Mouse (Mus musculus) CD4-positive naive resting alpha-beta T cell, adult 57 days (primary cell): ENCODE measurements around the gene Aldh3b2. TPM values are rescaled to one million over a fixed set of nuclear protein-coding genes. Genes with fewer than 3 reads are reported as not detected.

Source experiments
- total RNA-seq: library from RNA; stranded (reverse); gene quantifications from one replicate; pipeline ENCODE4 v1.2.4, GENCODE M21; 2023

Aldh3b2 gene
- not detected for total RNA-seq

DNA sequence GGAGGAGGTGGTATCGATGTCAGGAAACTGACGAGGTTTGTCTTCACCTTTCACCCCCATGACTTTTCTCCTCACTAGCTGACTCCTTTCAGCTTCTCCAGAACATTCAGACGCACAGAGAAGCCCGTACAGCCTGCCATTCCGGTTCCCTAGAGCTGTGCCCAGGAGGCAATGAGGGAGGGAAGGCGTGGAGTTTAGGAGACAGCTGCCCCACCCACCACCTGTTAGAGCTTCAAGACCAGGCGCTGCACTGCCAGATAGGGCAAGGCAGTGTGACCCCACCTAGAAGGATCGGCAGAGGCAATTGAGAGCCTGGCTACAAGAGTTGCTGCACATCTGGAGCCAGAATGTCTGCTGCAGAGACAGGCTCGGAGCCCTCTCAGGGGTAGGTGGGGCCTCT, at the start of gene Aldh3b2:
Gene Aldh3b2, plus strand, starts transcription at position 100 of the 400 bp plus-strand sequence.

GRCm38 (mm10) chr19:3929211-3929941, 42.8 kb upstream of the Aldh3b2 start, which contains the start of gene Aldh3b1:
TSS of gene Aldh3b1 (minus strand) at chr19:3929808.

DNA sequence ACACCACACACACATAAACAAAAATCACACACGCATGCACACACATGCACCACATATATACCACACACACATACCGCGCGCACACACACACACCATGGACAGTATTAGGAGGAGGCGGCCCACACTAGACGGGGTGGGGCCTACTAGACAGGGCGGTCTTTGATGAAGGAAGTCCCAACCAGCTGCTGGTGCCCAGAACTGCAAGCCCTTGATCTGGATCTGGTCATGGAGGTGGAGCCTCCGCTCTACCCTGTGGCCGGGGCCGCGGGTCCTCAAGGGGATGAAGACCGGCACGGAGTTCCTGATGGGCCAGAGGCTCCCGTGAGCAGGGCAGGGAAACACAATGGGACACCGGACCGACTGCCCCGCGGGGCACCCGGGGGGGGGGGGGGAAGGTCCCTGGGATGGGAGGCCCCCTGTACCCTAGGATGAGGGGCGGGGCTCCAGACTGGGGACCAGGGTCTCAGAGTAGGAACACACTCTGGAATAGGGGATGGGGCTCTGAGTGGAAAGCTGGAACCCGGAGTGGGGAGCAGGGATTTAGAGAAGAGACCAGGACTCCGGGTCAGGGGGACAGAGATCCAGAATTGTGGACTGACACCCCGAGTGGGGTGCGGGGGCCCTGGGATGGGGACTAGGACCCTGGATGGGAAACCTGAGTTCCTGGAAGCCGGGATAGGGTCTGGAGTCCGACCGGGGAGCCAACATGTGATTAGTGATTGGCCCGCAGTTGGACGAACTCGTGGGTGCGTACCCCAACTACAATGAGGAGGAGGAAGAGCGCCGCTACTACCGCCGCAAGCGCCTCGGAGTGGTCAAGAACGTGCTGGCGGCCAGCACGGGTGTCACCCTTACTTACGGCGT, 36.9 kb upstream of the Aldh3b2 start, which contains the start of gene Unc93b1:
Gene Unc93b1, plus strand, starts transcription at position 155 of the 864 bp plus-strand sequence.

DNA sequence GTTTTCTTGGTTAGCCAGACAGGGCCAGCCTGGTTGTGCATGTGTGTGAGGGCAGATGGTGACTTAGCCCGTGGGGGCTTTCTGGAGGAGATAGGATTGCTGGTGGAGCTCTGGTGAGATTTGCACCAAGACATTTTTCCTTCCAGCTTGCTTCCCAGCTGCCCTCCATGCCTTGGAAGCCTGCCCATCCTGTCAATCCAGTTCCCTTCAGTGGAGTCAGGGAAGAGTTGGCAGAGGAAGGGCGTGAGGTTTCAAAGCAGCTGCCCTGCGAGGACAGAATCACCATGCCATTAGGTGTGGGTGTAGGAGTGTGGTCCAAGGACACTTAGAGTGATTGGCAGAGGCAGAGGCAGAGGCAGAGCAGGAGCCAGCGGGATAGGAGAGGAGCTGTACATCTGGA, 13.7 kb upstream of the Aldh3b2 start, which contains the start of gene Aldh3b3:
Gene Aldh3b3, plus strand, starts transcription at position 176 of the 400 bp plus-strand sequence.

GRCm38 (mm10) chr19:3986334-3986733, 14.2 kb downstream of the Aldh3b2 start, which contains the start of gene Acy3:
TSS of gene Acy3 (plus strand) at chr19:3986570.

GRCm38 (mm10) chr19:3992416-3992815, 20.3 kb downstream of the Aldh3b2 start, which contains the start of gene Tbx10:
TSS of gene Tbx10 (plus strand) at chr19:3992752.

GRCm38 (mm10) chr19:4000119-4000900, 28.2 kb downstream of the Aldh3b2 start, which contains the start of the genes Nudt8 and Gm49405:
TSS of gene Nudt8 (plus strand) at chr19:4000580.
TSS of gene Gm49405 (plus strand) at chr19:4000626.

DNA sequence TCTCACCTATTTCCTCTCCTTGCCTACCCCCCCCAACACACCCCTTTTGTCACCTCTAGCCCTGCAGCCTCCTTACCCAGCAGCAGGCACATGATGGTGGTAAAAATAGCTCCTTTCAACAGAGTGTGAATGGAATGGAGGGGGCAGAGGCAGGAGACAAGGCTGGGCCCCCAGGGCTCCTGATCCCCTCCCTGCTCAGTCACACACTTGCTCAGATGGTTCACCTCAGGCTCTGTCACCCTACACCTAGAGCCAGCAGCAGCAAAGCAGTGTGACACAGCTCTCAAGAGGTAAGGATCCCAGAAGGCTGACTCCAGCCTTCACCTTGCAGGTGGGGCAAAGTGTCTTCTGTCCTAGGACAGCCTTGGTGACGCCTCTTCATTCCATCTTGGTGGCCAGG, 31.0 kb downstream of the Aldh3b2 start, which contains the start of gene Doc2g:
Gene Doc2g, plus strand, starts transcription at position 202 of the 400 bp plus-strand sequence.

DNA sequence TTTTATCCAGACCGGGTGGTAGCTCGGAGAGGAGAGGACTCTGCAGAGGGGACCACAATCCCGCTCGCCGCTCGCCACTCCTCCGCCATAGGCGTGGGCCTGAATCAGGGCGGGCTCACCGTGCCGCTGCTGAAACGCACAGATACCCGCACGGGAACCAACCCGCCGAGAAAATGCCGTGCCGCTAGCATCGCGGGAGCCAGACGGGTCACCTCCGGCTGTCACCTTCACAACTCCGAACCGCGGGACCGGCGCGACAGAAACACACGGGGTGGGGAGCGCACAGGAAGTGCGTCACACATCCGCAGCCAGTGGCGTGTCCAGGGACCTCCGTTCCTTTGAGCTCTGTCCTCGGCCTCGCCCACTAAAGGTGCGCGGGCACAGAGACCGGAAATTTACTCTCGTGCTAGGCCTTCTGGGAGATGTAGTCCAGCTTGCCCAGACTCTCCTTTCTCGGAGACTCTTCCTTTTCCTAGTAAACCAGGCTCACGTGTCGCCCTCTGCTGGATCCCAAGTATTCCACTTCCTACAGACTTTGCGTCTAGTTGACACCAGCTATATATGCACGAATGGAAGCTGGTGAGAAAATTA, 40.4 kb downstream of the Aldh3b2 start, which contains the start of gene Ndufv1:
Gene Ndufv1, minus strand, starts transcription at position 375 of the 591 bp plus-strand sequence.

Other genes starting within 250 kb of the Aldh3b2 start
- gene Kmt5b, start 204.9 kb upstream of the Aldh3b2 start, total RNA-seq, result 169 TPM
- gene Chka, start 120.6 kb upstream of the Aldh3b2 start, total RNA-seq, result 62.4 TPM
- gene Tcirg1, start 65.2 kb upstream of the Aldh3b2 start, total RNA-seq, result 58.1 TPM
- 53.0 TPM for gene Ndufs8, start 59.6 kb upstream of the Aldh3b2 start, total RNA-seq
- gene Aldh3b1, start 42.5 kb upstream of the Aldh3b2 start, total RNA-seq, result 0.86 TPM
- 27.8 TPM for gene Unc93b1, start 37.1 kb upstream of the Aldh3b2 start, total RNA-seq
- not detected for gene Aldh3b3, start 13.7 kb upstream of the Aldh3b2 start, total RNA-seq
- gene Acy3, start 14.2 kb downstream of the Aldh3b2 start, total RNA-seq, result not detected
- gene Tbx10, start 20.4 kb downstream of the Aldh3b2 start, total RNA-seq, result not detected
- gene Nudt8, start 28.3 kb downstream of the Aldh3b2 start, total RNA-seq, result 9.0 TPM
- 1.7 TPM for gene Gm49405, start 28.3 kb downstream of the Aldh3b2 start, total RNA-seq
- 3.0 TPM for gene Doc2g, start 31.0 kb downstream of the Aldh3b2 start, total RNA-seq
- 85.1 TPM for gene Ndufv1, start 40.5 kb downstream of the Aldh3b2 start, total RNA-seq
- 196 TPM for gene Gstp1, start 65.7 kb downstream of the Aldh3b2 start, total RNA-seq
- 21.0 TPM for gene Gstp2, start 73.7 kb downstream of the Aldh3b2 start, total RNA-seq
- gene Gstp3, start 87.2 kb downstream of the Aldh3b2 start, total RNA-seq, result 32.9 TPM
- not detected for gene Cabp2, start 109.2 kb downstream of the Aldh3b2 start, total RNA-seq
- gene Cdk2ap2, start 124.9 kb downstream of the Aldh3b2 start, total RNA-seq, result 186 TPM
- gene Pitpnm1, start 127.7 kb downstream of the Aldh3b2 start, total RNA-seq, result 314 TPM
- gene Aip, start 153.5 kb downstream of the Aldh3b2 start, total RNA-seq, result 151 TPM
- gene Gpr152, start 167.5 kb downstream of the Aldh3b2 start, total RNA-seq, result 0.80 TPM
- 1.1 TPM for gene Cabp4, start 171.7 kb downstream of the Aldh3b2 start, total RNA-seq
- 129 TPM for gene Coro1b, start 176.3 kb downstream of the Aldh3b2 start, total RNA-seq
- 260 TPM for gene Ptprcap, start 181.3 kb downstream of the Aldh3b2 start, total RNA-seq
- gene Rps6kb2, start 191.0 kb downstream of the Aldh3b2 start, total RNA-seq, result 35.8 TPM
- 69.3 TPM for gene Carns1, start 203.2 kb downstream of the Aldh3b2 start, total RNA-seq
- 305 TPM for gene Tbc1d10c, start 219.0 kb downstream of the Aldh3b2 start, total RNA-seq
- gene Ppp1ca, start 219.7 kb downstream of the Aldh3b2 start, total RNA-seq, result 351 TPM
- gene Rad9a, start 229.3 kb downstream of the Aldh3b2 start, total RNA-seq, result 45.2 TPM
- 143 TPM for gene Clcf1, start 241.9 kb downstream of the Aldh3b2 start, total RNA-seq
- gene AC109138.7, start 242.0 kb downstream of the Aldh3b2 start, total RNA-seq, result not detected